Mouse (Mus musculus): ENCODE results near the gene B4gat1. TPM values are rescaled to one million over a fixed set of nuclear protein-coding genes. Genes with fewer than 3 reads are reported as not detected.

Gene B4gat1
- total RNA-seq, 1 experiment = 14.1 TPM

- peak within 1 kb of the TSS; percentile 96 for H3K4me3 ChIP-seq (ENCODE audit: insufficient read depth in 1 of 2, low read depth in 1 of 2, low read length in 2 of 2, poor library complexity in 1 of 2, severe bottlenecking in 1 of 2)
- in situ Hi-C loops (cut with MboI; ENCODE audit: low sequenced_read_pairs in 2 of 2, unreplicated experiment in 2 of 2) = no loop called here
- H3K36me3 ChIP-seq (ENCODE audit: control insufficient read depth, insufficient read depth, low read length, poor library complexity, severe bottlenecking) = peaks cover 10% of the 10 kb centered on the region
- peak; percentile 98 for DNase-seq (ENCODE audit: low read depth, low spot score)
- TF ChIP-seq CHD2 (IDR thresholded peaks at IDR 0.05; ENCODE audit: low read depth, low read length) = peak; percentile 79
- TF ChIP-seq ZC3H11A (IDR thresholded peaks at IDR 0.05; ENCODE audit: borderline replicate concordance, low read depth, low read length) = peak; percentile 31; the same call in 1 of the 2 replicates
- TF ChIP-seq ZNF384 (IDR thresholded peaks at IDR 0.05; ENCODE audit: low read depth, low read length) = 0 out of 2 replicates have a peak, but pooled peaks have one; percentile 6
- TF ChIP-seq MAFK (IDR thresholded peaks at IDR 0.05; ENCODE audit: insufficient read depth, low read depth, low read length) = no peak
- TF ChIP-seq HCFC1 (IDR thresholded peaks at IDR 0.05; ENCODE audit: borderline replicate concordance, insufficient read depth, low read length) = peak; percentile 65; the same call in 1 of the 2 replicates
- peak within 1 kb of the TSS; percentile 88 for H3K9ac ChIP-seq (ENCODE audit: insufficient read depth, low read depth, low read length, poor library complexity, severe bottlenecking)
- peaks cover 2 to 16% of the 10 kb centered on the region in 2 experiments; a peak in 3 of 4 replicates for H3K4me1 ChIP-seq (ENCODE audit: control insufficient read depth in 2 of 2, insufficient read depth in 2 of 2, low read length in 2 of 2, poor library complexity in 1 of 2)
- H3K27ac ChIP-seq (ENCODE audit: insufficient read depth, low read depth, low read length, poor library complexity, severe bottlenecking) = no peak within 1 kb of the TSS; the same call in 1 of the 2 replicates
- H3K9me3 ChIP-seq (ENCODE audit: control insufficient read depth, insufficient read depth, low read depth, low read length) = no peaks in the 10 kb centered on the region
Measured at GRCm38 (mm10) chr19:5087884-5088728, 49.5 kb downstream of the B4gat1 start, which contains the start of gene Yif1a. Yif1a (plus strand) TSS chr19:5088538.

DNA sequence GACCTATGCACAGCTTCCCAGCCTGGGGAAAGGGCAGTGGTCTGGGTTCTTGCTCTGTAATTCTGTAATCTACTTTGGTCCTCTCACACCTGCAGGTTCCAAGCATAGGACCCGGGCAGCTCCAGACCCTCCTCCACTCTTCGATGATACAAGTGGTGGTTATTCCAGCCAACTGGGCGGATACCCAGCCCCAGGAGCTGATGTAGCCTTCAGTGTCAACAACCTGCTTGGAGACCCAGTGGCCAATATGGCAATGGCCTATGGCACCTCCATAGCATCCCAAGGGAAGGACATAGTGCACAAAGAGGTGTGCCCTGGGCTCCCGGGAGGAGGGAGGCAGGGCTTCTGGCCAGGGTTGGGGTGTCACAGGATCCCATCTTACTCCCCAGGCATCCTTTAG is 50.7 kb downstream of the B4gat1 start:
- H3K4me1 ChIP-seq (ENCODE audit: control insufficient read depth in 2 of 2, insufficient read depth in 2 of 2, low read length in 2 of 2, poor library complexity in 1 of 2) = peaks cover 2 to 12% of the 10 kb centered on the region in 2 experiments; a peak in 3 of 4 replicates
- H3K36me3 ChIP-seq (ENCODE audit: control insufficient read depth, insufficient read depth, low read length, poor library complexity, severe bottlenecking) = peaks cover 12% of the 10 kb centered on the region
- H3K9me3 ChIP-seq (ENCODE audit: control insufficient read depth, insufficient read depth, low read depth, low read length) = no peaks in the 10 kb centered on the region
- no peak for DNase-seq (ENCODE audit: low read depth, low spot score)
- peak overlapping the region; percentile 88; the same call in 1 of the 2 replicates for H3K9ac ChIP-seq (ENCODE audit: insufficient read depth, low read depth, low read length, poor library complexity, severe bottlenecking)
- TF ChIP-seq HCFC1 (IDR thresholded peaks at IDR 0.05; ENCODE audit: borderline replicate concordance, insufficient read depth, low read length) (no peak), ZNF384 (IDR thresholded peaks at IDR 0.05; ENCODE audit: low read depth, low read length) (no peak), MAFK (IDR thresholded peaks at IDR 0.05; ENCODE audit: insufficient read depth, low read depth, low read length) (no peak), CHD2 (IDR thresholded peaks at IDR 0.05; ENCODE audit: low read depth, low read length) (no peak), ZC3H11A (IDR thresholded peaks at IDR 0.05; ENCODE audit: borderline replicate concordance, low read depth, low read length) (no peak)
- peak overlapping the region in 1 of 2 experiments; percentile 96; a peak in 1 of 4 replicates for H3K4me3 ChIP-seq (ENCODE audit: insufficient read depth in 1 of 2, low read depth in 1 of 2, low read length in 2 of 2, poor library complexity in 1 of 2, severe bottlenecking in 1 of 2)
- in situ Hi-C loops (cut with MboI; ENCODE audit: low sequenced_read_pairs in 2 of 2, unreplicated experiment in 2 of 2) = no loop called here
- H3K27ac ChIP-seq (ENCODE audit: insufficient read depth, low read depth, low read length, poor library complexity, severe bottlenecking) = no peak overlapping the region

Other genes with a start within 250 kb of the B4gat1 start
- gene Rbm4, start 244.9 kb upstream of the B4gat1 start, total RNA-seq (2012; rRNA removed) = 122 and 134 TPM in 2 replicates
- gene Gm21992, start 227.2 kb upstream of the B4gat1 start, total RNA-seq (2012; rRNA removed) = 40.0 and 49.8 TPM in 2 replicates
- gene Rbm14, start 227.2 kb upstream of the B4gat1 start, total RNA-seq (2012; rRNA removed) = 91.7 and 99.1 TPM in 2 replicates
- gene Ccs, start 199.5 kb upstream of the B4gat1 start, total RNA-seq (2012; rRNA removed) = 49.9 and 53.0 TPM in 2 replicates
- gene Ccdc87, start 199.5 kb upstream of the B4gat1 start, total RNA-seq (2012; rRNA removed) = 0.13 and 0.16 TPM in 2 replicates
- 59.2 and 98.6 TPM in 2 replicates for gene Ctsf, start 183.7 kb upstream of the B4gat1 start, total RNA-seq (2012; rRNA removed)
- 48.4 and 91.8 TPM in 2 replicates for gene Actn3, start 160.9 kb upstream of the B4gat1 start, total RNA-seq (2012; rRNA removed)
- 12.4 and 15.7 TPM in 2 replicates for gene Zdhhc24, start 160.2 kb upstream of the B4gat1 start, total RNA-seq (2012; rRNA removed)
- gene Bbs1, start 132.2 kb upstream of the B4gat1 start, total RNA-seq (2012; rRNA removed) = 5.4 and 6.8 TPM in 2 replicates
- gene Dpp3, start 110.5 kb upstream of the B4gat1 start, total RNA-seq (2012; rRNA removed) = 126 and 143 TPM in 2 replicates
- gene Peli3, start 95.7 kb upstream of the B4gat1 start, total RNA-seq (2012; rRNA removed) = 0.76 and 2.1 TPM in 2 replicates
- 79.8 and 102 TPM in 2 replicates for gene Mrpl11, start 76.7 kb upstream of the B4gat1 start, total RNA-seq (2012; rRNA removed)
- gene Npas4, start 48.5 kb upstream of the B4gat1 start, total RNA-seq (2012; rRNA removed) = 0.05 and 0.09 TPM in 2 replicates
- gene Slc29a2, start 15.0 kb upstream of the B4gat1 start, total RNA-seq (2012; rRNA removed) = 21.0 and 33.4 TPM in 2 replicates
- 3.2 and 4.3 TPM in 2 replicates for gene AC124502.3, start 65 bp downstream of the B4gat1 start, total RNA-seq (2012; rRNA removed)
- gene Brms1, start 2.5 kb downstream of the B4gat1 start, total RNA-seq (2012; rRNA removed) = 18.6 and 24.1 TPM in 2 replicates
- 9.0 and 16.5 TPM in 2 replicates for gene Rin1, start 11.7 kb downstream of the B4gat1 start, total RNA-seq (2012; rRNA removed)
- gene Cd248, start 29.3 kb downstream of the B4gat1 start, total RNA-seq (2012; rRNA removed) = 4.5 and 9.0 TPM in 2 replicates
- 0.89 and 2.3 TPM in 2 replicates for gene Tmem151a, start 46.7 kb downstream of the B4gat1 start, total RNA-seq (2012; rRNA removed)
- gene Yif1a, start 49.7 kb downstream of the B4gat1 start, total RNA-seq (2012; rRNA removed) = 84.4 and 110 TPM in 2 replicates
- gene Cnih2, start 59.7 kb downstream of the B4gat1 start, total RNA-seq (2012; rRNA removed) = 2.5 and 3.7 TPM in 2 replicates
- gene Rab1b, start 68.2 kb downstream of the B4gat1 start, total RNA-seq (2012; rRNA removed) = 78.5 and 96.9 TPM in 2 replicates
- gene Klc2, start 79.7 kb downstream of the B4gat1 start, total RNA-seq (2012; rRNA removed) = 14.7 and 22.9 TPM in 2 replicates
- gene Pacs1, start 234.3 kb downstream of the B4gat1 start, total RNA-seq (2012; rRNA removed) = 5.4 and 7.2 TPM in 2 replicates

Measured in ES-E14 (cell line).